Mouse (Mus musculus): ENCODE measurements around the gene Olfr1. TPM values are rescaled to one million over a fixed set of nuclear protein-coding genes. Genes with fewer than 3 reads are reported as not detected.

Gene Olfr1
- not detected in 2 replicates for polyA plus RNA-seq (2015; fragmentation: Nextera tagmentation; extraction: Ambion mirVana)

- no peaks in the 10 kb centered on the region for H3K9me3 ChIP-seq
- H3K27ac ChIP-seq = no peak within 1 kb of the TSS
- no peak within 1 kb of the TSS for H3K4me3 ChIP-seq
- H3K27me3 ChIP-seq = no peaks in the 10 kb centered on the region
- ATAC-seq (ENCODE audit: insufficient number of reproducible peaks, low FRiP score, low TSS enrichment, low read depth) = no peak
- no peaks in the 10 kb centered on the region for H3K36me3 ChIP-seq
- H3K9ac ChIP-seq = no peak within 1 kb of the TSS
- H3K4me1 ChIP-seq = no peaks in the 10 kb centered on the region
- H3K4me2 ChIP-seq = no peak within 1 kb of the TSS
These were observed at the start of gene Olfr1 for GRCm38 (mm10) chr11:73399514-73399913. Gene Olfr1, minus strand, starts transcription at chr11:73399614.

- H3K27me3 ChIP-seq = no peaks in the 10 kb centered on the region
- no peak within 1 kb of the TSS for H3K4me3 ChIP-seq
- H3K4me1 ChIP-seq = no peaks in the 10 kb centered on the region
- no peak within 1 kb of the TSS for H3K4me2 ChIP-seq
- H3K9ac ChIP-seq = no peak within 1 kb of the TSS
- H3K9me3 ChIP-seq = peaks cover 4% of the 10 kb centered on the region; the same call in 1 of the 2 replicates
- H3K36me3 ChIP-seq = no peaks in the 10 kb centered on the region
- no peak for ATAC-seq (ENCODE audit: insufficient number of reproducible peaks, low FRiP score, low TSS enrichment, low read depth)
- no peak within 1 kb of the TSS for H3K27ac ChIP-seq
- 97% methylated on average over 1 of the region's 1 CpGs for WGBS
These were observed 29.0 kb upstream of the Olfr1 start, which contains the start of gene Olfr378 for GRCm38 (mm10) chr11:73428377-73428776. Gene Olfr378, minus strand, starts transcription at chr11:73428477.

- 57% methylated on average over 4 of the region's 4 CpGs for WGBS
- no peak overlapping the region for H3K9ac ChIP-seq
- H3K4me2 ChIP-seq = no peak overlapping the region
- no peak for ATAC-seq (ENCODE audit: insufficient number of reproducible peaks, low FRiP score, low TSS enrichment, low read depth)
- no peak overlapping the region for H3K4me3 ChIP-seq
- no peaks in the 10 kb centered on the region for H3K9me3 ChIP-seq
- no peak overlapping the region for H3K27ac ChIP-seq
- H3K4me1 ChIP-seq = no peaks in the 10 kb centered on the region
- H3K36me3 ChIP-seq = no peaks in the 10 kb centered on the region
- H3K27me3 ChIP-seq = no peaks in the 10 kb centered on the region
These were observed 4.0 kb downstream of the Olfr1 start for GRCm38 (mm10) chr11:73395374-73395773.

GRCm38 (mm10) chr11:73370946-73371345, 28.5 kb downstream of the Olfr1 start, which contains the start of gene Olfr376:
Gene Olfr376, plus strand, starts transcription at chr11:73371246.
- H3K27me3 ChIP-seq = no peaks in the 10 kb centered on the region
- no peak within 1 kb of the TSS for H3K27ac ChIP-seq
- ATAC-seq (ENCODE audit: insufficient number of reproducible peaks, low FRiP score, low TSS enrichment, low read depth) = no peak
- H3K4me3 ChIP-seq = no peak within 1 kb of the TSS
- no peak within 1 kb of the TSS for H3K9ac ChIP-seq
- H3K36me3 ChIP-seq = no peaks in the 10 kb centered on the region
- no peaks in the 10 kb centered on the region for H3K9me3 ChIP-seq
- H3K4me2 ChIP-seq = no peak within 1 kb of the TSS
- no peaks in the 10 kb centered on the region for H3K4me1 ChIP-seq
- 87% methylated on average over 2 of the region's 2 CpGs for WGBS

- H3K4me1 ChIP-seq = no peaks in the 10 kb centered on the region
- no peak for ATAC-seq (ENCODE audit: insufficient number of reproducible peaks, low FRiP score, low TSS enrichment, low read depth)
- H3K27me3 ChIP-seq = no peaks in the 10 kb centered on the region
- no peaks in the 10 kb centered on the region for H3K36me3 ChIP-seq
- no peaks in the 10 kb centered on the region for H3K9me3 ChIP-seq
- H3K27ac ChIP-seq = no peak within 1 kb of the TSS
- 41% methylated on average over 3 of the region's 3 CpGs for WGBS
- no peak within 1 kb of the TSS for H3K4me2 ChIP-seq
- H3K9ac ChIP-seq = no peak within 1 kb of the TSS
- H3K4me3 ChIP-seq = no peak within 1 kb of the TSS
These were observed 48.9 kb downstream of the Olfr1 start, which contains the start of gene Olfr20 for GRCm38 (mm10) chr11:73350483-73350882. Gene Olfr20, plus strand, starts transcription at chr11:73350783.

Other genes starting within 250 kb of the Olfr1 start
- gene P2rx5, start 239.2 kb downstream of the Olfr1 start, polyA plus RNA-seq (2015; fragmentation: Nextera tagmentation; extraction: Ambion mirVana) = 1.2 and 2.0 TPM in 2 replicates
- 91.9 and 95.4 TPM in 2 replicates for gene Emc6, start 222.6 kb downstream of the Olfr1 start, polyA plus RNA-seq (2015; fragmentation: Nextera tagmentation; extraction: Ambion mirVana)
- gene Tax1bp3, start 222.5 kb downstream of the Olfr1 start, polyA plus RNA-seq (2015; fragmentation: Nextera tagmentation; extraction: Ambion mirVana) = 217 and 224 TPM in 2 replicates
- 22.0 and 24.6 TPM in 2 replicates for gene Ctns, start 200.6 kb downstream of the Olfr1 start, polyA plus RNA-seq (2015; fragmentation: Nextera tagmentation; extraction: Ambion mirVana)
- 2.8 and 3.0 TPM in 2 replicates for gene Shpk, start 200.2 kb downstream of the Olfr1 start, polyA plus RNA-seq (2015; fragmentation: Nextera tagmentation; extraction: Ambion mirVana)
- gene Trpv1, start 165.3 kb downstream of the Olfr1 start, polyA plus RNA-seq (2015; fragmentation: Nextera tagmentation; extraction: Ambion mirVana) = 0.09 and 0.13 TPM in 2 replicates
- gene Trpv3, start 132.2 kb downstream of the Olfr1 start, polyA plus RNA-seq (2015; fragmentation: Nextera tagmentation; extraction: Ambion mirVana) = 0.88 and 0.92 TPM in 2 replicates
- gene Aspa, start 70.0 kb downstream of the Olfr1 start, polyA plus RNA-seq (2015; fragmentation: Nextera tagmentation; extraction: Ambion mirVana) = 0.74 and 2.0 TPM in 2 replicates
- not detected in 2 replicates for gene Gm49340, start 69.9 kb downstream of the Olfr1 start, polyA plus RNA-seq (2015; fragmentation: Nextera tagmentation; extraction: Ambion mirVana)
- gene Spata22, start 69.9 kb downstream of the Olfr1 start, polyA plus RNA-seq (2015; fragmentation: Nextera tagmentation; extraction: Ambion mirVana) = not detected in 2 replicates
- not detected in 2 replicates for gene Olfr20, start 48.8 kb downstream of the Olfr1 start, polyA plus RNA-seq (2015; fragmentation: Nextera tagmentation; extraction: Ambion mirVana)
- gene Olfr376, start 28.4 kb downstream of the Olfr1 start, polyA plus RNA-seq (2015; fragmentation: Nextera tagmentation; extraction: Ambion mirVana) = not detected in 2 replicates
- gene Olfr378, start 28.9 kb upstream of the Olfr1 start, polyA plus RNA-seq (2015; fragmentation: Nextera tagmentation; extraction: Ambion mirVana) = not detected in 2 replicates
- gene Olfr380, start 57.9 kb upstream of the Olfr1 start, polyA plus RNA-seq (2015; fragmentation: Nextera tagmentation; extraction: Ambion mirVana) = not detected in 2 replicates
- not detected in 2 replicates for gene Olfr381, start 92.0 kb upstream of the Olfr1 start, polyA plus RNA-seq (2015; fragmentation: Nextera tagmentation; extraction: Ambion mirVana)
- gene Olfr382, start 117.6 kb upstream of the Olfr1 start, polyA plus RNA-seq (2015; fragmentation: Nextera tagmentation; extraction: Ambion mirVana) = not detected in 2 replicates
- not detected in 2 replicates for gene Olfr385, start 193.4 kb upstream of the Olfr1 start, polyA plus RNA-seq (2015; fragmentation: Nextera tagmentation; extraction: Ambion mirVana)
- not detected in 2 replicates for gene Olfr384, start 199.0 kb upstream of the Olfr1 start, polyA plus RNA-seq (2015; fragmentation: Nextera tagmentation; extraction: Ambion mirVana)

All from limb, embryonic 15.5 days (tissue).